Mouse (Mus musculus) spleen, postnatal 10 days (tissue): ENCODE measurements around the gene Olfr1360.

ENCODE experiments used
- DNase-seq, 2 experiments: peaks; one replicate each; pipeline ENCODE4 v3.0.0; 2021 to 2022; ENCODE audit warnings: low spot score in 2 of 2

Gene Olfr1360

GRCm38 (mm10) chr13:21677305-21677704, at the start of gene Olfr1360:
Gene Olfr1360, minus strand, starts transcription at chr13:21677405.
- DNase-seq, result no peak

- peak in 1 of 2 experiments; percentile 51 for DNase-seq
Measured at GRCm38 (mm10) chr13:21722993-21723836, 46.0 kb upstream of the Olfr1360 start.

- DNase-seq, result peak in 1 of 2 experiments; percentile 33
Measured at GRCm38 (mm10) chr13:21722373-21722925, 45.2 kb upstream of the Olfr1360 start.

- peak; percentile 76 to 80 for DNase-seq
Measured at GRCm38 (mm10) chr13:21721757-21722372, 44.7 kb upstream of the Olfr1360 start, which contains the start of gene Hist1h2bm. Gene Hist1h2bm, plus strand, starts transcription at chr13:21722044.

GRCm38 (mm10) chr13:21721107-21721756, 44.0 kb upstream of the Olfr1360 start:
- DNase-seq, result peak; percentile 43

- peak in 1 of 2 experiments; percentile 40 for DNase-seq
Measured at GRCm38 (mm10) chr13:21718381-21719080, 41.3 kb upstream of the Olfr1360 start.

- peak; percentile 88 to 94 for DNase-seq
Measured at GRCm38 (mm10) chr13:21717397-21718357, 40.5 kb upstream of the Olfr1360 start, which contains the start of gene Hist1h3h. Gene Hist1h3h, plus strand, starts transcription at chr13:21717659.

- DNase-seq, result peak; percentile 52 to 61
Measured at GRCm38 (mm10) chr13:21716540-21717391, 39.6 kb upstream of the Olfr1360 start.

GRCm38 (mm10) chr13:21715864-21716539, 38.8 kb upstream of the Olfr1360 start, which contains the start of the genes Hist1h2bl and Hist1h2ai:
Gene Hist1h2bl, minus strand, starts transcription at chr13:21716143.
Gene Hist1h2ai, plus strand, starts transcription at chr13:21716422.
- peak; percentile 85 to 89 for DNase-seq

- peak; percentile 48 to 51 for DNase-seq
Measured at GRCm38 (mm10) chr13:21715131-21715863, 38.1 kb upstream of the Olfr1360 start.

GRCm38 (mm10) chr13:21714725-21715124, 37.5 kb upstream of the Olfr1360 start:
- peak; percentile 68 to 79 for DNase-seq

- no peak for DNase-seq
Measured at GRCm38 (mm10) chr13:21711698-21712097, 34.5 kb upstream of the Olfr1360 start.

GRCm38 (mm10) chr13:21710821-21711525, 33.8 kb upstream of the Olfr1360 start:
- peak; percentile 81 to 85 for DNase-seq

GRCm38 (mm10) chr13:21710031-21710711, 33.0 kb upstream of the Olfr1360 start:
- peak; percentile 90 to 93 for DNase-seq

GRCm38 (mm10) chr13:21706669-21707068, 29.5 kb upstream of the Olfr1360 start:
- no peak for DNase-seq

GRCm38 (mm10) chr13:21697811-21698210, 20.6 kb upstream of the Olfr1360 start, which contains the start of gene Olfr1359:
Gene Olfr1359, plus strand, starts transcription at chr13:21698111.
- DNase-seq, result no peak
